Mouse (Mus musculus): ENCODE data around the gene Fkbp14.

DNA sequence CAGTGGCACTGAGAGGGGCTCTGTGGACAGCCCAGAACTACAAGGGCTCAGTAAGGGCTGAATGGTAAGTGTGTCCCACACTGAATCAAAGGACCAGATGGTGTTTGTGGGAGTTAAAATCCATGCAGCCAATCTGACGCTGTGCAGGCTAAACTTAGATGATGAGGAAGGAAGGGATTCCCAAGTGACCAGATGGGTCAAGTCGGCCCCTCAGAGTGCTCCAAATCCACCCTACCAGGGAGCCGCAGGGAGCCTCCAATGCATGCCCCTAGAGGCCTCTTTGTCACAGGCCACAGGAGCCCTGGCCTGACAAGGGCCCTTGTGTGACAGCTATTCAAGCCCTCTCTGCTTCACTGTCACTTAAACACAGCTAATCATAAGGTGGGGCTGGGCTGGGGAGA, 58.3 kb downstream of the Fkbp14 start:
- no peak for TF ChIP-seq POLR2A (IDR thresholded peaks at IDR 0.05; ENCODE audit: extremely low read depth, insufficient read depth, low read length)
- no peak for TF ChIP-seq CTCF (IDR thresholded peaks at IDR 0.05; ENCODE audit: low read depth, low read length)

Data from liver, adult 2 months (tissue).